Mouse (Mus musculus): Measurements from ENCODE around the gene Lgmn. TPM values are rescaled to one million over a fixed set of nuclear protein-coding genes. Genes with fewer than 3 reads are reported as not detected.

Gene Lgmn
- polyA plus RNA-seq, 1 experiment from 2014 or later: 65.5 TPM

- Histone ChIP-seq H3K27ac (replicated peaks; ENCODE audit: low read depth, low read length) (no peak overlapping the region), H3K4me1 (ENCODE audit: control insufficient read depth, insufficient read depth, low read length) (no peaks in the 10 kb centered on the region), H3K9me3 (replicated peaks; ENCODE audit: control insufficient read depth, low read length) (no peaks in the 10 kb centered on the region), H3K4me2 (ENCODE audit: low read depth, low read length) (no peak overlapping the region), H3K36me3 (replicated peaks; ENCODE audit: control insufficient read depth, insufficient read depth, low read depth, low read length) (no peaks in the 10 kb centered on the region), H3K9ac (replicated peaks; ENCODE audit: low read length) (no peak overlapping the region), H3K27me3 (ENCODE audit: control insufficient read depth, insufficient read depth, low read length) (no peaks in the 10 kb centered on the region), H3K4me3 (ENCODE audit: low read depth, low read length) (no peak overlapping the region)
- DNase-seq (ENCODE audit: low spot score): no peak
- no peak for ATAC-seq (replicated peaks; ENCODE audit: insufficient number of reproducible peaks, low FRiP score, low TSS enrichment, low read depth)
- 65% methylated on average over 3 of the region's 3 CpGs for WGBS
Observed at GRCm38 (mm10) chr12:102419544-102419943, 20.1 kb downstream of the Lgmn start.

GRCm38 (mm10) chr12:102417701-102418100, 21.9 kb downstream of the Lgmn start:
- WGBS: 86% methylated on average over 6 of the region's 6 CpGs
- no peak for ATAC-seq (replicated peaks; ENCODE audit: insufficient number of reproducible peaks, low FRiP score, low TSS enrichment, low read depth)
- Histone ChIP-seq H3K9me3 (replicated peaks; ENCODE audit: control insufficient read depth, low read length) (no peaks in the 10 kb centered on the region), H3K27ac (replicated peaks; ENCODE audit: low read depth, low read length) (no peak overlapping the region), H3K36me3 (replicated peaks; ENCODE audit: control insufficient read depth, insufficient read depth, low read depth, low read length) (no peaks in the 10 kb centered on the region), H3K9ac (replicated peaks; ENCODE audit: low read length) (no peak overlapping the region), H3K4me1 (ENCODE audit: control insufficient read depth, insufficient read depth, low read length) (no peaks in the 10 kb centered on the region), H3K4me2 (ENCODE audit: low read depth, low read length) (no peak overlapping the region), H3K4me3 (ENCODE audit: low read depth, low read length) (no peak overlapping the region), H3K27me3 (ENCODE audit: control insufficient read depth, insufficient read depth, low read length) (no peaks in the 10 kb centered on the region)
- no peak for DNase-seq (ENCODE audit: low spot score)

GRCm38 (mm10) chr12:102416955-102417510, 22.6 kb downstream of the Lgmn start:
- H3K9ac ChIP-seq (replicated peaks; ENCODE audit: low read length): no peak overlapping the region
- H3K4me1 ChIP-seq (ENCODE audit: control insufficient read depth, insufficient read depth, low read length): no peaks in the 10 kb centered on the region
- no peaks in the 10 kb centered on the region for H3K9me3 ChIP-seq (replicated peaks; ENCODE audit: control insufficient read depth, low read length)
- no peaks in the 10 kb centered on the region for H3K27me3 ChIP-seq (ENCODE audit: control insufficient read depth, insufficient read depth, low read length)
- no peak overlapping the region for H3K4me3 ChIP-seq (ENCODE audit: low read depth, low read length)
- H3K27ac ChIP-seq (replicated peaks; ENCODE audit: low read depth, low read length): no peak overlapping the region
- 69% methylated on average over 7 of the region's 7 CpGs for WGBS
- no peak for DNase-seq (ENCODE audit: low spot score)
- no peak for ATAC-seq (replicated peaks; ENCODE audit: insufficient number of reproducible peaks, low FRiP score, low TSS enrichment, low read depth)
- H3K36me3 ChIP-seq (replicated peaks; ENCODE audit: control insufficient read depth, insufficient read depth, low read depth, low read length): no peaks in the 10 kb centered on the region
- no peak overlapping the region for H3K4me2 ChIP-seq (ENCODE audit: low read depth, low read length)

GRCm38 (mm10) chr12:102416391-102416837, 23.2 kb downstream of the Lgmn start:
- Histone ChIP-seq H3K4me2 (ENCODE audit: low read depth, low read length) (no peak overlapping the region), H3K27ac (replicated peaks; ENCODE audit: low read depth, low read length) (no peak overlapping the region), H3K27me3 (ENCODE audit: control insufficient read depth, insufficient read depth, low read length) (no peaks in the 10 kb centered on the region), H3K9ac (replicated peaks; ENCODE audit: low read length) (no peak overlapping the region), H3K4me1 (ENCODE audit: control insufficient read depth, insufficient read depth, low read length) (no peaks in the 10 kb centered on the region), H3K4me3 (ENCODE audit: low read depth, low read length) (no peak overlapping the region), H3K9me3 (replicated peaks; ENCODE audit: control insufficient read depth, low read length) (no peaks in the 10 kb centered on the region), H3K36me3 (replicated peaks; ENCODE audit: control insufficient read depth, insufficient read depth, low read depth, low read length) (no peaks in the 10 kb centered on the region)
- DNase-seq (ENCODE audit: low spot score) (no peak), ATAC-seq (replicated peaks; ENCODE audit: insufficient number of reproducible peaks, low FRiP score, low TSS enrichment, low read depth) (no peak)
- 55% methylated on average over 7 of the region's 7 CpGs for WGBS

GRCm38 (mm10) chr12:102414686-102415085, 24.9 kb downstream of the Lgmn start:
- no peak overlapping the region for H3K4me2 ChIP-seq (ENCODE audit: low read depth, low read length)
- H3K27me3 ChIP-seq (ENCODE audit: control insufficient read depth, insufficient read depth, low read length): no peaks in the 10 kb centered on the region
- H3K9ac ChIP-seq (replicated peaks; ENCODE audit: low read length): no peak overlapping the region
- H3K27ac ChIP-seq (replicated peaks; ENCODE audit: low read depth, low read length): no peak overlapping the region
- no peaks in the 10 kb centered on the region for H3K9me3 ChIP-seq (replicated peaks; ENCODE audit: control insufficient read depth, low read length)
- no peaks in the 10 kb centered on the region for H3K36me3 ChIP-seq (replicated peaks; ENCODE audit: control insufficient read depth, insufficient read depth, low read depth, low read length)
- no peaks in the 10 kb centered on the region for H3K4me1 ChIP-seq (ENCODE audit: control insufficient read depth, insufficient read depth, low read length)
- no peak overlapping the region for H3K4me3 ChIP-seq (ENCODE audit: low read depth, low read length)
- DNase-seq (ENCODE audit: low spot score) (no peak), ATAC-seq (replicated peaks; ENCODE audit: insufficient number of reproducible peaks, low FRiP score, low TSS enrichment, low read depth) (no peak)
- WGBS: 84% methylated on average over 6 of the region's 6 CpGs

- no peak overlapping the region for H3K4me2 ChIP-seq (ENCODE audit: low read depth, low read length)
- WGBS: 92% methylated on average over 13 of the region's 13 CpGs
Observed at GRCm38 (mm10) chr12:102413171-102413570, 26.4 kb downstream of the Lgmn start.

GRCm38 (mm10) chr12:102398588-102398987, 41.0 kb downstream of the Lgmn start:
- no peaks in the 10 kb centered on the region for H3K4me1 ChIP-seq (ENCODE audit: control insufficient read depth, insufficient read depth, low read length)
- ATAC-seq (replicated peaks; ENCODE audit: insufficient number of reproducible peaks, low FRiP score, low TSS enrichment, low read depth) (no peak), DNase-seq (ENCODE audit: low spot score) (no peak)
- H3K36me3 ChIP-seq (replicated peaks; ENCODE audit: control insufficient read depth, insufficient read depth, low read depth, low read length): no peaks in the 10 kb centered on the region
- H3K27ac ChIP-seq (replicated peaks; ENCODE audit: low read depth, low read length): no peak overlapping the region
- 89% methylated on average over 4 of the region's 4 CpGs for WGBS
- H3K9me3 ChIP-seq (replicated peaks; ENCODE audit: control insufficient read depth, low read length): no peaks in the 10 kb centered on the region
- no peak overlapping the region for H3K4me2 ChIP-seq (ENCODE audit: low read depth, low read length)
- no peak overlapping the region for H3K4me3 ChIP-seq (ENCODE audit: low read depth, low read length)
- no peak overlapping the region for H3K9ac ChIP-seq (replicated peaks; ENCODE audit: low read length)
- no peaks in the 10 kb centered on the region for H3K27me3 ChIP-seq (ENCODE audit: control insufficient read depth, insufficient read depth, low read length)

More at GRCm38 (mm10) chr12:102413171-102413570, 26.4 kb downstream of the Lgmn start:
- ATAC-seq (replicated peaks; ENCODE audit: insufficient number of reproducible peaks, low FRiP score, low TSS enrichment, low read depth): no peak
- DNase-seq (ENCODE audit: low spot score): no peak
- no peaks in the 10 kb centered on the region for H3K4me1 ChIP-seq (ENCODE audit: control insufficient read depth, insufficient read depth, low read length)
- H3K27me3 ChIP-seq (ENCODE audit: control insufficient read depth, insufficient read depth, low read length): no peaks in the 10 kb centered on the region
- no peak overlapping the region for H3K27ac ChIP-seq (replicated peaks; ENCODE audit: low read depth, low read length)
- H3K9ac ChIP-seq (replicated peaks; ENCODE audit: low read length): no peak overlapping the region
- H3K9me3 ChIP-seq (replicated peaks; ENCODE audit: control insufficient read depth, low read length): no peaks in the 10 kb centered on the region
- no peaks in the 10 kb centered on the region for H3K36me3 ChIP-seq (replicated peaks; ENCODE audit: control insufficient read depth, insufficient read depth, low read depth, low read length)
- no peak overlapping the region for H3K4me3 ChIP-seq (ENCODE audit: low read depth, low read length)

- WGBS: 49% methylated on average over 19 of the region's 19 CpGs
- no peak overlapping the region for H3K9ac ChIP-seq (replicated peaks; ENCODE audit: low read length)
- DNase-seq (ENCODE audit: low spot score): peak; percentile 20
Observed at GRCm38 (mm10) chr12:102395998-102396991, 43.3 kb downstream of the Lgmn start.

More at GRCm38 (mm10) chr12:102395998-102396991, 43.3 kb downstream of the Lgmn start:
- 0 out of 2 replicates have a peak, but pooled peaks have one; percentile 34 for ATAC-seq (replicated peaks; ENCODE audit: insufficient number of reproducible peaks, low FRiP score, low TSS enrichment, low read depth)
- Histone ChIP-seq H3K27ac (replicated peaks; ENCODE audit: low read depth, low read length) (no peak overlapping the region), H3K9me3 (replicated peaks; ENCODE audit: control insufficient read depth, low read length) (no peaks in the 10 kb centered on the region), H3K36me3 (replicated peaks; ENCODE audit: control insufficient read depth, insufficient read depth, low read depth, low read length) (no peaks in the 10 kb centered on the region), H3K4me1 (ENCODE audit: control insufficient read depth, insufficient read depth, low read length) (no peaks in the 10 kb centered on the region), H3K4me3 (ENCODE audit: low read depth, low read length) (no peak overlapping the region), H3K27me3 (ENCODE audit: control insufficient read depth, insufficient read depth, low read length) (no peaks in the 10 kb centered on the region), H3K4me2 (ENCODE audit: low read depth, low read length) (no peak overlapping the region)
